Mouse (Mus musculus) lung, embryonic 16.5 days (tissue): Measurements from ENCODE around the gene Spata4. TPM values are rescaled to one million over a fixed set of nuclear protein-coding genes. Genes with fewer than 3 reads are reported as not detected.

Experiments
- polyA plus RNA-seq: library from polyadenylated mRNA; unstranded; fragments of >200 nt; fragmentation: Nextera tagmentation; extraction: Ambion mirVana; gene quantifications from 2 replicates; pipeline ENCODE4 v1.2.1, GENCODE M21; 2015

Gene Spata4
- polyA plus RNA-seq, 1 experiment from 2014 or later: not detected

Other genes starting within 250 kb of the Spata4 start
- gene Asb5, start 71.2 kb upstream of the Spata4 start, polyA plus RNA-seq: 3.5 and 3.6 TPM in 2 replicates
- gene Spcs3, start 70.8 kb upstream of the Spata4 start, polyA plus RNA-seq: 84.4 and 86.8 TPM in 2 replicates